Mouse (Mus musculus) mouse embryonic stem cell (cell line): ENCODE measurements around the gene 2010111I01Rik.

Experiments used
- in situ Hi-C, 2 experiments: fragments of 300-500 bp; cut with MboI; formaldehyde crosslinking; loops; 1 replicate in 1 of 2; 3 replicates in 1 of 2; pipeline ENCODE4 v1.14.3; 2019 to 2020; ENCODE audit warnings: low sequenced_read_pairs in 2 of 2, low pct_unique_long_range_greater_than_20kb in 1 of 2, mixed read lengths in 1 of 2; ENCODE audit not compliant: unreplicated experiment in 1 of 2

The 2010111I01Rik gene

GRCm38 (mm10) chr13:63156264-63156663, 191.6 kb downstream of the 2010111I01Rik start:
- in situ Hi-C loops, result no loop called here

- in situ Hi-C loops, result no loop called here
Observed at GRCm38 (mm10) chr13:63170282-63171073, 205.8 kb downstream of the 2010111I01Rik start.

GRCm38 (mm10) chr13:63171347-63172096, 206.8 kb downstream of the 2010111I01Rik start:
- in situ Hi-C loops, result no loop called here

GRCm38 (mm10) chr13:63172097-63172445, 207.4 kb downstream of the 2010111I01Rik start:
- in situ Hi-C loops, result no loop called here

- in situ Hi-C loops, result no loop called here
Observed at GRCm38 (mm10) chr13:63174252-63175020, 209.7 kb downstream of the 2010111I01Rik start.

- in situ Hi-C loops, result no loop called here
Observed at GRCm38 (mm10) chr13:63176131-63176530, 211.4 kb downstream of the 2010111I01Rik start.

GRCm38 (mm10) chr13:63177232-63177631, 212.5 kb downstream of the 2010111I01Rik start:
- in situ Hi-C loops, result no loop called here

GRCm38 (mm10) chr13:63180641-63181235, 216.0 kb downstream of the 2010111I01Rik start:
- in situ Hi-C loops, result no loop called here

GRCm38 (mm10) chr13:63184946-63185345, 220.3 kb downstream of the 2010111I01Rik start:
- in situ Hi-C loops, result no loop called here

- in situ Hi-C loops, result no loop called here
Observed at GRCm38 (mm10) chr13:63186217-63186616, 221.5 kb downstream of the 2010111I01Rik start.

- in situ Hi-C loops, result no loop called here
Observed at GRCm38 (mm10) chr13:63186642-63187041, 221.9 kb downstream of the 2010111I01Rik start.

GRCm38 (mm10) chr13:63187145-63188143, 222.8 kb downstream of the 2010111I01Rik start:
- in situ Hi-C loops, result no loop called here

GRCm38 (mm10) chr13:63188306-63188705, 223.6 kb downstream of the 2010111I01Rik start:
- in situ Hi-C loops, result no loop called here

- in situ Hi-C loops, result no loop called here
Observed at GRCm38 (mm10) chr13:63188811-63189210, 224.1 kb downstream of the 2010111I01Rik start.

- in situ Hi-C loops, result no loop called here
Observed at GRCm38 (mm10) chr13:63193423-63193822, 228.7 kb downstream of the 2010111I01Rik start.

GRCm38 (mm10) chr13:63198038-63198437, 233.3 kb downstream of the 2010111I01Rik start:
- in situ Hi-C loops, result no loop called here

- in situ Hi-C loops, result no loop called here
Observed at GRCm38 (mm10) chr13:63199588-63199987, 234.9 kb downstream of the 2010111I01Rik start.
